Comparison of ENCODE assay signal across 8 mouse cellular contexts in the genomic region with DNA sequence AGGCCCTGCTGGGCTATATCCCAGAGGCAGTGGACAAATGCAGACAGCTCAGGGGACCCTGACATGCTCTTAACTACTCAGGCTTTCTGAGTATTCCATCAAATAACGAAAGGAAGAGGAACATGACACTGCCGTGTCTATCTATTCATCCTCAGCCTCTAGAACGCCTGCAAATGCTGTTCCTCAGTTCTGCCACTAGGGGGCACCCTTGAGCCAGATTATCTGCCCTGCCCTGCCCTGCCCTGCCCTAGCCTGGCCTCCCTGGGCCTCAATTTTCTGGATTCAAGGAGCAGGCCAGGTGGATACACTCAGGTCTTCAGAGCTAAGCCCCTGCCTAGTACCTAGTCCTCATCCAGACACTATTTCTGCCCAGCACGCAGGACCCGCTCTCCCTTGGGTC. TPM values are rescaled to one million over a fixed set of nuclear protein-coding genes. Genes with fewer than 3 reads are reported as not detected.
DNase-seq lines count a peak whose midpoint lies in the region; ATAC-seq and TF ChIP-seq lines count a peak whose summit lies in the region.

No protein-coding gene starts in this region.

- H3K9me3 ChIP-seq in forebrain, postnatal 0 days (ENCODE audit: low read length), result no peaks in the 10 kb centered on the region
- H3K9me3 ChIP-seq in forebrain, embryonic 10.5 days, result no peaks in the 10 kb centered on the region; the same call in 1 of the 2 replicates
- H3K9me3 ChIP-seq in intestine, embryonic 16.5 days (ENCODE audit: control insufficient read depth, low read length), result no peaks in the 10 kb centered on the region
- H3K9me3 ChIP-seq in neural tube, embryonic 11.5 days (ENCODE audit: control insufficient read depth, low read length), result no peaks in the 10 kb centered on the region
- H3K9me3 ChIP-seq in forebrain, embryonic 13.5 days (replicated peaks), result no peaks in the 10 kb centered on the region

- H3K27ac ChIP-seq in forebrain, postnatal 0 days (ENCODE audit: low read depth, low read length), result no peak overlapping the region
- H3K27ac ChIP-seq in forebrain, embryonic 10.5 days, result no peak overlapping the region
- no peak overlapping the region for H3K27ac ChIP-seq in thymus, adult 2 months (ENCODE audit: control insufficient read depth, insufficient read depth, low read length)
- H3K27ac ChIP-seq in intestine, embryonic 16.5 days (ENCODE audit: low read length), result no peak overlapping the region
- H3K27ac ChIP-seq in neural tube, embryonic 11.5 days (ENCODE audit: low read depth, low read length), result no peak overlapping the region
- H3K27ac ChIP-seq in forebrain, embryonic 13.5 days, result no peak overlapping the region

- no peak overlapping the region for H3K4me3 ChIP-seq in forebrain, postnatal 0 days (ENCODE audit: low read depth, low read length)
- H3K4me3 ChIP-seq in forebrain, embryonic 10.5 days, result no peak overlapping the region
- no peak overlapping the region for H3K4me3 ChIP-seq in thymus, adult 2 months (ENCODE audit: control insufficient read depth, insufficient read depth, low read length)
- H3K4me3 ChIP-seq in intestine, embryonic 16.5 days (ENCODE audit: low read length), result no peak overlapping the region
- H3K4me3 ChIP-seq in neural tube, embryonic 11.5 days (ENCODE audit: low read depth, low read length), result no peak overlapping the region
- H3K4me3 ChIP-seq in forebrain, embryonic 13.5 days, result no peak overlapping the region

- no peak overlapping the region for H3K4me2 ChIP-seq in forebrain, postnatal 0 days (ENCODE audit: low read depth)
- H3K4me2 ChIP-seq in intestine, embryonic 16.5 days (ENCODE audit: low read depth, low read length), result no peak overlapping the region
- no peak overlapping the region for H3K4me2 ChIP-seq in neural tube, embryonic 11.5 days (ENCODE audit: low read depth)
- H3K4me2 ChIP-seq in forebrain, embryonic 13.5 days, result no peak overlapping the region

- whole genome bisulfite sequencing in forebrain, postnatal 0 days, result 48% methylated on average over 5 of the region's 5 CpGs
- 48% methylated on average over 5 of the region's 5 CpGs for WGBS in forebrain, embryonic 10.5 days
- WGBS in thymus, adult 2 months, result 50% methylated on average over 5 of the region's 5 CpGs
- WGBS in intestine, embryonic 16.5 days, result 58% methylated on average over 5 of the region's 5 CpGs
- WGBS in neural tube, embryonic 11.5 days, result 61% methylated on average over 5 of the region's 5 CpGs
- WGBS in forebrain, embryonic 13.5 days, result 46% methylated on average over 5 of the region's 5 CpGs

- H3K36me3 ChIP-seq in forebrain, postnatal 0 days (ENCODE audit: insufficient read depth), result peaks cover 36% of the 10 kb centered on the region
- H3K36me3 ChIP-seq in forebrain, embryonic 10.5 days (replicated peaks), result peaks cover 90% of the 10 kb centered on the region
- H3K36me3 ChIP-seq in thymus, adult 2 months (ENCODE audit: control insufficient read depth, insufficient read depth, low read length), result no peaks in the 10 kb centered on the region
- H3K36me3 ChIP-seq in intestine, embryonic 16.5 days (ENCODE audit: control insufficient read depth, insufficient read depth, low read length), result peaks cover 14% of the 10 kb centered on the region; the same call in 1 of the 2 replicates
- peaks cover 7% of the 10 kb centered on the region for H3K36me3 ChIP-seq in neural tube, embryonic 11.5 days (ENCODE audit: control insufficient read depth, insufficient read depth, low read length)
- peaks cover 52% of the 10 kb centered on the region for H3K36me3 ChIP-seq in forebrain, embryonic 13.5 days (ENCODE audit: poor library complexity, severe bottlenecking)

- H3K27me3 ChIP-seq in forebrain, postnatal 0 days (ENCODE audit: insufficient read depth, low read length), result no peaks in the 10 kb centered on the region
- H3K27me3 ChIP-seq in forebrain, embryonic 10.5 days (ENCODE audit: poor library complexity, severe bottlenecking), result no peaks in the 10 kb centered on the region
- H3K27me3 ChIP-seq in thymus, adult 2 months (ENCODE audit: control insufficient read depth, insufficient read depth, low read length), result no peaks in the 10 kb centered on the region
- H3K27me3 ChIP-seq in intestine, embryonic 16.5 days (replicated peaks; ENCODE audit: control insufficient read depth, insufficient read depth, low read length), result no peaks in the 10 kb centered on the region
- no peaks in the 10 kb centered on the region for H3K27me3 ChIP-seq in neural tube, embryonic 11.5 days (ENCODE audit: control insufficient read depth, insufficient read depth, low read length)
- H3K27me3 ChIP-seq in forebrain, embryonic 13.5 days, result no peaks in the 10 kb centered on the region

- DNase-seq in forebrain, postnatal 0 days, result no peak
- no peak for DNase-seq in forebrain, embryonic 10.5 days (ENCODE audit: extremely low spot score, low spot score)
- DNase-seq in thymus, adult 2 months, result peak; percentile 31
- no peak for DNase-seq in thymus, postnatal 25 days
- DNase-seq in neural tube, embryonic 11.5 days (ENCODE audit: low spot score), result peak; percentile 39
- DNase-seq in left cerebral cortex, postnatal 36 days (ENCODE audit: low spot score in 2 of 2), result no peak

- no peak for TF ChIP-seq POLR2A in thymus, adult 2 months (IDR thresholded peaks at IDR 0.05; ENCODE audit: control insufficient read depth, extremely low read depth, insufficient read depth, low read length, poor library complexity)

- no peak overlapping the region for H3K9ac ChIP-seq in forebrain, postnatal 0 days
- no peak overlapping the region for H3K9ac ChIP-seq in intestine, embryonic 16.5 days (ENCODE audit: low read depth, low read length)
- H3K9ac ChIP-seq in neural tube, embryonic 11.5 days (ENCODE audit: low read length), result no peak overlapping the region
- H3K9ac ChIP-seq in forebrain, embryonic 13.5 days, result no peak overlapping the region

- 0 out of 2 replicates have a peak, but pooled peaks have one; percentile 10 for ATAC-seq in forebrain, postnatal 0 days
- peak; percentile 21; the same call in 1 of the 2 replicates for ATAC-seq in intestine, embryonic 16.5 days
- ATAC-seq in neural tube, embryonic 11.5 days (ENCODE audit: insufficient read depth, low FRiP score, low TSS enrichment), result no peak
- no peak for ATAC-seq in forebrain, embryonic 13.5 days

- intact Hi-C loops in left cerebral cortex, postnatal 36 days (cut with DNase I), result no loop called here

- peak; percentile 86 for TF ChIP-seq CTCF in forebrain, postnatal 0 days (IDR thresholded peaks at IDR 0.05; ENCODE audit: low read depth)
- TF ChIP-seq CTCF in thymus, adult 2 months (IDR thresholded peaks at IDR 0.05; ENCODE audit: borderline replicate concordance, control insufficient read depth, extremely low read depth, insufficient read depth, low read length, poor library complexity), result peak; percentile 94

- peaks cover under 1% of the 10 kb centered on the region; the same call in 1 of the 2 replicates for H3K4me1 ChIP-seq in forebrain, postnatal 0 days (ENCODE audit: insufficient read depth)
- H3K4me1 ChIP-seq in forebrain, embryonic 10.5 days, result peaks cover 8% of the 10 kb centered on the region
- peaks cover 7% of the 10 kb centered on the region; the same call in 1 of the 2 replicates for H3K4me1 ChIP-seq in thymus, adult 2 months (replicated peaks; ENCODE audit: control insufficient read depth, insufficient read depth, low read length)
- H3K4me1 ChIP-seq in intestine, embryonic 16.5 days (ENCODE audit: control insufficient read depth, insufficient read depth, low read length), result peaks cover 6% of the 10 kb centered on the region
- H3K4me1 ChIP-seq in neural tube, embryonic 11.5 days (ENCODE audit: control insufficient read depth, insufficient read depth, low read length), result no peaks in the 10 kb centered on the region
- peaks cover 11% of the 10 kb centered on the region for H3K4me1 ChIP-seq in forebrain, embryonic 13.5 days

RNA-seq across cellular contexts. Expression of gene Tbc1d16, which starts 24.9 kb away (rescaled TPM):
- total RNA-seq in forebrain, postnatal 0 days (2014; rRNA removed), result 133 and 153 TPM in 2 replicates
- polyA plus RNA-seq in forebrain, postnatal 0 days (2015; fragmentation: Nextera tagmentation; extraction: Ambion mirVana), result 41.2 and 60.4 TPM in 2 replicates
- polyA plus RNA-seq in forebrain, embryonic 10.5 days (2016; fragmentation: Nextera tagmentation; extraction: Ambion mirVana), result 22.5 and 22.7 TPM in 2 replicates
- polyA plus RNA-seq in thymus, adult 2 months (2012; rRNA removed), result 10.8 and 12.0 TPM in 2 replicates
- polyA plus RNA-seq in intestine, embryonic 16.5 days (2015; fragmentation: Nextera tagmentation; extraction: Ambion mirVana), result 11.0 and 12.7 TPM in 2 replicates
- 15.2 and 16.8 TPM in 2 replicates for polyA plus RNA-seq in neural tube, embryonic 11.5 days (2014; fragmentation: Nextera tagmentation; extraction: Ambion mirVana)
- total RNA-seq in left cerebral cortex, postnatal 36 days (2021), result 10 to 100 TPM; 30.5 to 36.2 TPM
- polyA plus RNA-seq in forebrain, embryonic 13.5 days (2015; fragmentation: Nextera tagmentation; extraction: Ambion mirVana), result 45.3 and 46.0 TPM in 2 replicates

RNA-seq across cellular contexts. Expression of gene Ccdc40, which starts 24.9 kb away (rescaled TPM):
- total RNA-seq in forebrain, postnatal 0 days (2014; rRNA removed), result 10.5 and 14.6 TPM in 2 replicates
- 7.2 and 11.8 TPM in 2 replicates for polyA plus RNA-seq in forebrain, postnatal 0 days (2015; fragmentation: Nextera tagmentation; extraction: Ambion mirVana)
- polyA plus RNA-seq in forebrain, embryonic 10.5 days (2016; fragmentation: Nextera tagmentation; extraction: Ambion mirVana), result 23.1 and 23.6 TPM in 2 replicates
- polyA plus RNA-seq in thymus, adult 2 months (2012; rRNA removed), result 1.8 and 2.5 TPM in 2 replicates
- polyA plus RNA-seq in intestine, embryonic 16.5 days (2015; fragmentation: Nextera tagmentation; extraction: Ambion mirVana), result 1.4 and 2.8 TPM in 2 replicates
- 14.8 and 15.3 TPM in 2 replicates for polyA plus RNA-seq in neural tube, embryonic 11.5 days (2014; fragmentation: Nextera tagmentation; extraction: Ambion mirVana)
- 1 to 10 TPM; 1.1 to 1.3 TPM for total RNA-seq in left cerebral cortex, postnatal 36 days (2021)
- 14.3 and 17.2 TPM in 2 replicates for polyA plus RNA-seq in forebrain, embryonic 13.5 days (2015; fragmentation: Nextera tagmentation; extraction: Ambion mirVana)

Comparison
In these comparisons a context has a peak if more than half of its experiments do, and no peak if none do; other contexts are left out.
1. ATAC-seq: peak in forebrain, postnatal 0 days (single experiment) and intestine, embryonic 16.5 days (single experiment); none in neural tube, embryonic 11.5 days (single experiment) and forebrain, embryonic 13.5 days (single experiment).
2. DNase-seq: peak in thymus, adult 2 months (single experiment) and neural tube, embryonic 11.5 days (single experiment); none in forebrain, postnatal 0 days (single experiment), forebrain, embryonic 10.5 days (single experiment), thymus, postnatal 25 days (single experiment) and left cerebral cortex, postnatal 36 days (0 of 2).